Mouse (Mus musculus) c-Kit-positive CD71-negative TER-119-negative erythroid progenitor cells, embryonic 14.5 days (primary cell): Measurements from ENCODE around the gene St3gal5.

Source experiments
- DNase-seq: peaks from one replicate; pipeline ENCODE4 v3.0.0-alpha.2; 2013; ENCODE audit warnings: low read depth

St3gal5 gene

GRCm38 (mm10) chr6:72164321-72165275 is 67.2 kb downstream of the St3gal5 start:
- peak; percentile 91 for DNase-seq

GRCm38 (mm10) chr6:72165907-72166306 is 68.5 kb downstream of the St3gal5 start:
- no peak for DNase-seq

GRCm38 (mm10) chr6:72171391-72171790 is 74.0 kb downstream of the St3gal5 start:
- DNase-seq = no peak

GRCm38 (mm10) chr6:72173350-72173749 is 76.0 kb downstream of the St3gal5 start:
- DNase-seq = no peak

GRCm38 (mm10) chr6:72175419-72175818 is 78.0 kb downstream of the St3gal5 start:
- DNase-seq = no peak

- DNase-seq = no peak
Observed at GRCm38 (mm10) chr6:72176004-72176403, 78.6 kb downstream of the St3gal5 start.

- no peak for DNase-seq
Observed at GRCm38 (mm10) chr6:72177417-72177816, 80.0 kb downstream of the St3gal5 start.

GRCm38 (mm10) chr6:72179006-72179405 is 81.6 kb downstream of the St3gal5 start:
- no peak for DNase-seq

GRCm38 (mm10) chr6:72179562-72180502 is 82.4 kb downstream of the St3gal5 start:
- DNase-seq = no peak

- DNase-seq = no peak
Observed at GRCm38 (mm10) chr6:72184576-72184975, 87.2 kb downstream of the St3gal5 start.

- peak; percentile 40 for DNase-seq
Observed at GRCm38 (mm10) chr6:72185893-72186490, 88.6 kb downstream of the St3gal5 start.

GRCm38 (mm10) chr6:72186809-72187208 is 89.4 kb downstream of the St3gal5 start:
- no peak for DNase-seq

- DNase-seq = no peak
Observed at GRCm38 (mm10) chr6:72189061-72189863, 91.9 kb downstream of the St3gal5 start.

GRCm38 (mm10) chr6:72190120-72190519 is 92.7 kb downstream of the St3gal5 start:
- no peak for DNase-seq

GRCm38 (mm10) chr6:72190577-72190976 is 93.2 kb downstream of the St3gal5 start:
- DNase-seq = no peak

GRCm38 (mm10) chr6:72196660-72197059 is 99.3 kb downstream of the St3gal5 start:
- DNase-seq = no peak

GRCm38 (mm10) chr6:72197515-72197914 is 100.1 kb downstream of the St3gal5 start:
- no peak for DNase-seq

- DNase-seq = no peak
Observed at GRCm38 (mm10) chr6:72200595-72201256, 103.3 kb downstream of the St3gal5 start.

GRCm38 (mm10) chr6:72202732-72203131 is 105.3 kb downstream of the St3gal5 start:
- no peak for DNase-seq

- no peak for DNase-seq
Observed at GRCm38 (mm10) chr6:72203279-72203678, 105.9 kb downstream of the St3gal5 start.
